Mouse (Mus musculus): Measurements from ENCODE around the gene Mtor.

- no peak for TF ChIP-seq CTCF (IDR thresholded peaks at IDR 0.05; ENCODE audit: borderline replicate concordance, insufficient read depth, low read depth, low read length)
- no peak for TF ChIP-seq POLR2A (IDR thresholded peaks at IDR 0.05; ENCODE audit: borderline replicate concordance, insufficient read depth, low read length)
Observed at GRCm38 (mm10) chr4:148510691-148511090, 62.3 kb downstream of the Mtor start.
